Mouse (Mus musculus) bone marrow, adult 2 months (tissue): ENCODE data around the gene Syn3.

Experiments used
- CTCF ChIP-seq: fragments of 200-500 bp; IDR thresholded peaks from 2 replicates; pipeline ENCODE4 v1.5.1; 2011; ENCODE audit warnings: low read length, control low read depth; ENCODE audit not compliant: control insufficient read depth, insufficient read depth
- POLR2A ChIP-seq: fragments of 200-500 bp; IDR thresholded peaks from 2 replicates; pipeline ENCODE4 v1.6.1; 2011; ENCODE audit warnings: low read depth, mild to moderate bottlenecking, control low read depth, low read length, borderline replicate concordance; ENCODE audit not compliant: control insufficient read depth

DNA sequence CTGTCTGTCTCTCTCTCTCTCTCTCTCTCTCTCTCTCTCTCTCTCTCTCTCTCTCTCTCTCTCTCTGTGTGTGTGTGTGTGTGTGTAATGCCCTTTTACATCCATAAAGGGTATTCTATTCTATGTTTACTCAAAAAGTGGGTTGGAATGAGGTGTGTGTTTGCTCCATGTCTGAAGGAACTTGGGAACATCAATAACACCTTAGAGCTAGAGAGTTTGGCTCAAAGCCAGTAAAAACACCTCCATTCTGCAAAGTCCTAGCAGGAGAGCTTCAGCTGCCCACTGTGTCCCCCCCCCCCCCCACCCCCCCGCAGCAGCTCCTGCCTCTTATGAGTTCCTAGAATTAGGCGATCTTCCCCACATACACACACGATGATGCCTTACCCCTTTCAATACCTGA is 161.5 kb downstream of the Syn3 start:
- TF ChIP-seq CTCF (no peak), POLR2A (no peak)
